Mouse (Mus musculus) cerebellum, adult 8-10 months (tissue): Measurements from ENCODE around the gene Lrrc8c.

ENCODE experiments used
- DNase-seq: peaks from one replicate; pipeline ENCODE4 v3.0.0; 2022

Lrrc8c gene

DNA sequence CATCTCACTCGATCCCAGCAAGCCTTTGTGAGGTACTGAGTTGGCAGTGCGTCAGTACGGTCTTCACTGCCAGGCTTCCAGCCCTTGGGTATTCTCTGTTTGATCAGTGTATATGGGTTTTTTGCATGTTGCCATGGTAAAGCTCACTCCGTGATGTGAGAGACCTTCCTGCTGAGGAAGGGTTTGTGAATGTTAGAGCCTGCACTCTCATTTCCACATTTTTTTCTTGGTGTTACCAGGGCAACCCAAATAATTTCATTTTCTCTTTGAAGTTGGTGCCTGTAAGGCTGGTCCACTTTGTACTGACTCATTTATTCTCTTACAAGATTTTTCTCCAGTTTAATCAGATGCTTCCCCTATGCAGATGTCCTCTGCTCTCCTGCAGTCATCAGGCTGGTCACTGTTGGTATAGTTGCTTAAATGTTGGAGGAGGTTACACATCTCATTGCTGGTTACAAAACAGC lies 38.6 kb downstream of the Lrrc8c start:
- DNase-seq = no peak

DNA sequence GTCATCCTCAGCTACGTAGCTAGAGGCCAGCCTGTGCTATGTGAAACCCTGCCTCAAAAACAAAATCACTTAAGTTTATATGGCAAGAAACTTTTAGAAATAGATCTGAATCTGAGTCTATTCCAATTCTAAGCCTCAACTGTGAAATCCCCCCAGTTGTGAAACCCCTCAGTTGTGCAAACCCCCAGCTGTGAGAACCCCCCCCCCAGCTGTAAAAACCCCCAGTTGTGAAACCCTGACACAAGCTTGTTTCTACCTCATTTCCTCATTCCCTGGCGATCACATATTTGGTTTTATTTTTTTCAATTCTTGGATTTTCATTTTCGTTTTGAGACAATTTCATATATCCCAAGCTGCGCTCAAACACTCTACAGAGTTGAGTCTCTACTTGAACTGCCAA lies 39.3 kb downstream of the Lrrc8c start:
- DNase-seq = no peak

GRCm38 (mm10) chr5:105561926-105562325 lies 42.7 kb downstream of the Lrrc8c start:
- DNase-seq = no peak

DNA sequence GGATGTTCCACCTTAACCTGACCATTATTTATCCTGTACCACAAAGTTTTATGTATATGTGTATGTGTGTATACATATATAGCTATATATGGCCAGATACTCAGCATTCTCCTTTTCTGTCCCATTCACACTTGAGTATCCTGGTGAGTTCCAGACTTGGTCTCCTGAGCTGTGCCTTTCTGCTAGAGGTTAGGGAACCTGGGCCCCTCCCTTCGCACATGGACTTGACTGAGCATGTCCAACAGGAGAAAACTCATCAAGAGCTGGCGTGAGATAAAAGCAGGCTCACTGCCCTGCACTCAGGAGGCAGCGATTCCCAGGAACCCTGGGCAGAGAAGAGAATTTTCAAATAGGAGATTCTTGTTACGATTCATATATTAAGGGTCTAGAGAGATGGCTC lies 45.6 kb downstream of the Lrrc8c start:
- DNase-seq = no peak

- DNase-seq = no peak
Observed at GRCm38 (mm10) chr5:105565824-105566223, 46.6 kb downstream of the Lrrc8c start.

DNA sequence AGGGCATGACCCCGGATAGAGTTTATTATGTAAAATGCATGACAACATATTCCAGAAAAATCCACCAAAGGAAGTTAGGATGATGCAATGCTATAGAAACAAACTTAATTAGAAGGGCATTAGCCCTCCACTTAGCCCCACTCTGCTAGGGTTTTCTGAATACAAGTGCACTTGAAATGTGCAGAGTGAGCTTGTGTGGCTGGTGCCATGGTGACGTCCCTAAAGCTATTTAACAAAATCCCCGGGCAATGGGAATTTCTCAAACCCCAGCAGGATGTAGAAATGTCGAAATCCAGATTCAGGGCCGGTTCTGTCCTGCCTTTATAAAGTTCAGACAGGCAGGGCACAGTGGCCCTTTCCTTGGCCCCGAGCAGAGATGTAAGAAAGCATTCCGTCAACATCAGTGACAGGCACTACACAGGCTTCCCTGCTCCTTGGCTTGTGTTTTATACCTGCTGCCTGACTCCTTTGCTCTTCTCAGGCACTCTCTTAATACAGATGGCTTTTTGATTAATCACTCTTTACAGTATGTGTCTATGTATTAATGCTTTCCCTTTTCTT lies 47.7 kb downstream of the Lrrc8c start:
- DNase-seq = no peak

DNA sequence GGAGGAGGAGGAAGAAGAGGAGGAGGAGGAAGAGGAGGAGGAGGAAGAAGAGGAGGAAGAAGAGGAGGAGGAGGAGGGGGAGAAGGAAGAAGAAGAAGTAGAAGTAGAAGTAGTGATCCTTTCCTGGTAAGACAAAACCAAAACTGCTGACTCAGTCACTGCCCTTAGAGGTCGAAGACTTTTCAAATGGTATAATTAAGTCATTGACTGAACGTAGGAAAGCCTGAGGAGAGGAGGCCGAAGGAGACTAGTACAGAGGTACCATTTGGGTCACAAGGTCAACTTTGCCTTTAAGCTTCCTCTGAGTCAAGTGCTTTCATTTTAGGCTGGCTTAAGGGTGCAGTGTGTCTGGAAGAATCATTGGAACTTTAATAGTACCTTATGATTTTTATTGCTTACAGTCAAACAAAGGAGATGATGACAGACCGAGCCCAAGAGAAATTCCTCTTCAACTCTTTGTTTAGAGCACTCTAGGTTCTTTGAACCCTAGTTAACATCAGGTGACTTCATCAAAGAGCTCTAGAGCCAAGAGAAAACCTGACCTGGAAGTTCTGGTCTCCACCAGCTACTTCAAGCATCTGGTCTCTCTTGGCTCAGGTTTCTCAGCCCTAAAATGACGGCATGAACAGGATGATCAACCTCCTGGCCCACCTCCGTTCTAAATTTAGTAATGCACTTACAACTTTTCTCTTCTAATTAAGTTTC lies 49.0 kb downstream of the Lrrc8c start:
- no peak for DNase-seq

DNA sequence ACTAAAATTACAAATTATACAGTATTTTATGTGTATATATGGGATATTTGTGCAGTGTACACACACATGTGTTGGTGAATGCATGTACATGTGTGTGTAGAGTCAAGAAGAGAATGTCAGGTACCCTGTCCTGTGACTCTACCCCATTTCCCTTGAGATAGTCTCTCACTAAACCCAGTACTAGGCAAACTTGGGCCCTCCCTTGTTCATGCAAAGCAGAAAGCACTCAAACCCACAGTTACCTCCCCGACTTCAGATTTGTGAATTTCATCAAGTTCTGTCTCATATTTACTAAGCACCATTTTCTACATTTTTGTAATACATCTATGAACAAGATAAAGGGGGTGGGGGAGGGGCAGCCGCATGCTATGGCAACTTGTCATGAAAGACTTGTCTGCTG lies 50.0 kb downstream of the Lrrc8c start:
- no peak for DNase-seq

DNA sequence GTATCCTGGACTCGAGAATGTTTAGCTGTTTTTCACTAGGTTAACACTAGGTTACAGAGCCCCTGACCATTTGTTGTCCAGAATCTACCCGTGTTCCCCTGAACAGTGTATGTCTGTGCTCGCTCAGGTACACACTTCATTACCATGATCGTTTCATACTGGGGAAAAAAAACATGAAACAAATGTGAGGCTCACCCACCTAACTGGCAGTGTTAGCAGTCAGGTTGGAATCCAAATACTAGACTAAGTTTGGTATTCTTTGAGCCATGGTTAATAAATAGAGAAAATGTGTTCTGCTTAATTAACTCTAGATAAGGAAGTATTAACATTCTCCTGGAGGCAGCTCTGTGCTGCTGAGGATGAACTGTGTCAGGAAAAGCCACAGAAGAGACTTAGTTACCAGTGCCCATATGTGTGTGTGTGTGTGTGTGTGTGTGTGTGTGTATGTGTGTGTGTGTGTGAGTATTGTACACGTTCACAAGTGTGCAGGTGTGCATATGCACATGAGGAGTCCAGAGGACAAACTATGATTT lies 53.0 kb downstream of the Lrrc8c start:
- no peak for DNase-seq

GRCm38 (mm10) chr5:105572876-105573275 lies 53.7 kb downstream of the Lrrc8c start:
- DNase-seq = no peak

GRCm38 (mm10) chr5:105574835-105575234 lies 55.6 kb downstream of the Lrrc8c start:
- DNase-seq = no peak

GRCm38 (mm10) chr5:105575839-105576238 lies 56.7 kb downstream of the Lrrc8c start:
- peak; percentile 2 for DNase-seq

DNA sequence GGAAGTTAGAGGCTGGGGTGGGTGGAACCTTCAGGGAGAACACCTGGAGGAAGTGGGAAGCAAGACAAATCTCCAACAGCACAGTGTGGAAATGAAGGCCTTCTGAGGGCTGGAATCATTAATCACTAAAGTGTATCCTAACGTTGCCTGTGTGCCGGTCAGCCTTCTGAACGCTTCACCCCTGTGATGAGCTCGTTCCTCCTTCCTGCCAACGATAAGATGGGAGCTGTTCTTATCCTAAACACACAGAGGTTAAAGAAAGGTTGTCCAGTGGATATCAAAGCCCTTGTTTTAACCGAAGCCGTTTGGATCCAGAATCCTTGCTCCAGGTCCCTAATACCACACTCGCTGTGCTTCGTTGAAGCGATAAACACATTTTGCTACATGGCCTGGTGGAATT lies 61.7 kb downstream of the Lrrc8c start:
- no peak for DNase-seq

GRCm38 (mm10) chr5:105585929-105586328 lies 66.7 kb downstream of the Lrrc8c start:
- no peak for DNase-seq

DNA sequence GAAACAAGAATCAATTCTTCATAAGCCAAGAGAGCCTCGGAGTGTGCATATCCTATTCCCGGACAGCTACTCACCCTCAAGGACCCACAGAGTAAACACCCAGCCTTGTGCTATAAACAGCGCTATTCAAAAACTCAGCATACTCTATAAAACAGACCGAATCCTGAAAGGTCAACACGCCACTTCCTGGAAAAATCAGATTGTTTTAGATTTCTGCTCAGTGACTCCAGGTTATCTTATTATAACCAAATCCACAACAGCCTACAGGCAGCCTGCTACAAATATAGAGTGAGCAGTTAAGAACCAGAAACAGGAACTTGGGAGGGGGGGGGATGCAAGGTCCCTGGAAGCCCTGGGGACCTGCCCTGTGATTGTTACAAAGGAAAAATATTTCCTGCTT lies 67.5 kb downstream of the Lrrc8c start:
- DNase-seq = no peak

GRCm38 (mm10) chr5:105587471-105587870 lies 68.3 kb downstream of the Lrrc8c start:
- DNase-seq = no peak

- no peak for DNase-seq
Observed at GRCm38 (mm10) chr5:105588683-105589082, 69.5 kb downstream of the Lrrc8c start.

DNA sequence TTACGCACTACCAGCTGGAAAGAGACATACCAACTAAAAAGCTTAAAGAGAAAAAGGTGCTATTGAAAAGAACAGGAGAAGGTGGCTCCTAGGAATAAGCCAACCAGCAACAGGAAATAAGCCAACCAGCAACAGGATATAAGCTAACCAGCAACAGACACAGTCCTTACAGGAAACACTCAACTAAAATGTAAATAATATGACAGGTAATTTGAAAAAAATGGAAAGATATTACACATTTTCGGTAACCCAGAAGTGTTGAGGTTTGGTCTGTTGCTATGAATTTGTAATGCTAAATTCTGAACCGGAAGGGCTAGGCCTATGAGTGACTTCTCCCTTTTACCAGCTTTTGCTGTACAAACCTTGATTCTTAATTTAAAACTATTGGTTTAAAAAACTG lies 69.9 kb downstream of the Lrrc8c start:
- DNase-seq = no peak

DNA sequence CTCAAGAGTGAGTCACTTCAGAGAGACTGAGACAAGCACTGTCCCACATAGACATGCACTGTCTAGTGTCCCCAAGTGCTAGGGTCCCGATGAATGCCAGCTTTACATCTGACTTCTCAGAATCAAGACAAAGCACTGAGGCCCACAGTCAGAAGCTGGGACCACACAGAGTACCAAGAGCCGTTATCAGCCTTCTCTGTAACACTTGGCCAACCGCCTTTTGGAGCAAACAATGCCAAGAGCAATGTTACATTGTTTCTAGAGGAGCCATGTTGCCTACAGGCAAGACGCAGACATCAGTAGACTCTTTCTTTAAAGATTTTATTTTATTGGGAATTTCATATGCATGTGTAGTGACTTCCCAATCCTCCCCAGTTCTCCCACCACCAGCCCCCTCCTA lies 73.2 kb downstream of the Lrrc8c start:
- DNase-seq = no peak

DNA sequence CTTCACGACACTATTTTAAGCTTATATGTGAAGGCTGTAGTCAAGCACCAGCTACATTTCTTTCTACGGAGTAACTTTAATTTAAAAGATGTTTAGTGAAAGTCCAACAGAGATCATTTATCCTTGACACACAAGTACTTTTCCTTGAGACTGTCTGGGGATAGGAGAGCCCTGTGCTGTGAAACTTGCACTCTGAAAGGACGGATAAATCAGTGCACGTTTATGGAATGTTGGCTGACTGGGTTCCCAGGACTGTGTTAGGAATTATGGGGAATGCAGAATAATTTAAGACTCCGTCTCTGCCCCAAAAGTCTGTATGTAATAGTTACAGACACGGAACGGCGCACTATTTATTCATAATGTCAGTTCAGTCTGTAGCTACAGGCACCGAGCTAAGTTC lies 74.4 kb downstream of the Lrrc8c start:
- no peak for DNase-seq

DNA sequence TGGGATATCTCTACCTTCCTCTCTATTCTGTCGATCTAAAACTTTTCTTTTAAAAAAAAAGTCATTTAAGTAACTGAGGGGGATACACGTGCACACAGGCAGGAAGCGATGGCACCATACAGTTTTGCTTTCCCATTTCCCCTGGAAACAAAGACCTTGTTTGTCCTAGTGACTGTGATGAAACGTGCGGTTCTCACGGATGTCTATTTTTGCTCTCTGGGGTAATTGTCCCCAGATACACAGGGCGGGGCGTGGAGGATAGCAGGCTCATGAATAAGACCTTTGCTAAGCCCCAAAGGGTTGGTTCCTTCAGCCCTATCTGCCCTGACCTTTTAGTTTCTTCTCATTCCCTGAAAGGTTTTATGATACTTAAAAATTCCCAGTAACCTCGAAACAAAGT lies 79.7 kb downstream of the Lrrc8c start:
- no peak for DNase-seq

GRCm38 (mm10) chr5:105599315-105599714 lies 80.1 kb downstream of the Lrrc8c start:
- DNase-seq = no peak

DNA sequence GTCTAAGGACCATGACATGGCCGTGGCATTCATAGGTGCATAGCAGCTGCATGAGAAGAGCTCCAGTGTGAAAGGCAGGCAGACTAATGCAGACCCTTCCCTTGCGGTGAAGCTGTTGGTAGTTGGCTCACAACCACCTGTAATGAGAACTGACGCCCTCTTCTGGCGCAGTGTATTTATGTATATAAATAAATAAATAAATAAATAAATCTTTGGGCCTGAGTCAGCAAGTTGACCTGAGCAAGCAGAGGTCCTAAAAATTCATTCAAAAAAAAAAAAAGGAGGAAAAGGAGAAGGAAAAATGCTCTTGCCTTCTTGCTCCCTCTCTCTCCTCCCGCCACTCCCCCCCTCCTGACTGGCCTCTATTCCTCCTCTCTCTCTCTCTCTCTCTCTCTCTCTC lies 81.8 kb downstream of the Lrrc8c start:
- DNase-seq = no peak

- DNase-seq = no peak
Observed at GRCm38 (mm10) chr5:105602585-105602984, 83.4 kb downstream of the Lrrc8c start.

DNA sequence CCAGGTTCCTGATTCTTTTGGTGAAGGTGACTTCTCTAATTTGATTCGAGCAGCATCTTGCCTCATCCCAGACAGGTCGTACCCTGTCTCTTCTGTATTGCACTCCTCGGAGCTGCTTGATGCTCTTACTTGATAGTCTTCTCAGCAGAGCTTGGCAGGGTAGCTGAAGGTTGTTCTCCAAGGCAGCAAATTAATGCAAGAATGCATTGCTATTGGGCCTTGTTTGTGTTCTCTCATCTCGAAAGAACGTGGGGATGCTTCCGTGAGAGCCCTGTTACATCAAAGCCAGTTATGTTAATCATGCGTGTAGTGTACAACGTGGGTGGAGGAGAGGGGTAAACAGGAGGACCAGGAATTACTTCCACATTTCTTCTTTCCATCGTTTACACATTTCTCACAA lies 86.5 kb downstream of the Lrrc8c start:
- no peak for DNase-seq
